Mouse (Mus musculus) G1E (cell line): ENCODE data around the gene Aloxe3.

Source experiments
- CTCF ChIP-seq: IDR thresholded peaks from 2 replicates; pipeline ENCODE4 v1.5.1; 2012; ENCODE audit warnings: low read depth, low read length, inconsistent platforms, mixed read lengths
- GATA1 ChIP-seq: IDR thresholded peaks from 2 replicates; pipeline ENCODE4 v1.6.1; 2012; ENCODE audit warnings: borderline replicate concordance, low read length, inconsistent platforms, mixed read lengths
- GATA2 ChIP-seq: IDR thresholded peaks from 2 replicates; pipeline ENCODE4 v1.6.1; 2012; ENCODE audit warnings: low read depth, low read length, inconsistent platforms, borderline replicate concordance
- POLR2AphosphoS5 ChIP-seq: IDR thresholded peaks from 2 replicates; pipeline ENCODE4 v1.6.1; 2012; ENCODE audit warnings: low read depth, low read length, inconsistent platforms; ENCODE audit not compliant: insufficient replicate concordance
- TAL1 ChIP-seq: conservative IDR thresholded peaks from 2 replicates; pipeline ENCODE4 v1.6.1; 2012; ENCODE audit warnings: low read depth, low read length, inconsistent platforms, mixed read lengths

DNA sequence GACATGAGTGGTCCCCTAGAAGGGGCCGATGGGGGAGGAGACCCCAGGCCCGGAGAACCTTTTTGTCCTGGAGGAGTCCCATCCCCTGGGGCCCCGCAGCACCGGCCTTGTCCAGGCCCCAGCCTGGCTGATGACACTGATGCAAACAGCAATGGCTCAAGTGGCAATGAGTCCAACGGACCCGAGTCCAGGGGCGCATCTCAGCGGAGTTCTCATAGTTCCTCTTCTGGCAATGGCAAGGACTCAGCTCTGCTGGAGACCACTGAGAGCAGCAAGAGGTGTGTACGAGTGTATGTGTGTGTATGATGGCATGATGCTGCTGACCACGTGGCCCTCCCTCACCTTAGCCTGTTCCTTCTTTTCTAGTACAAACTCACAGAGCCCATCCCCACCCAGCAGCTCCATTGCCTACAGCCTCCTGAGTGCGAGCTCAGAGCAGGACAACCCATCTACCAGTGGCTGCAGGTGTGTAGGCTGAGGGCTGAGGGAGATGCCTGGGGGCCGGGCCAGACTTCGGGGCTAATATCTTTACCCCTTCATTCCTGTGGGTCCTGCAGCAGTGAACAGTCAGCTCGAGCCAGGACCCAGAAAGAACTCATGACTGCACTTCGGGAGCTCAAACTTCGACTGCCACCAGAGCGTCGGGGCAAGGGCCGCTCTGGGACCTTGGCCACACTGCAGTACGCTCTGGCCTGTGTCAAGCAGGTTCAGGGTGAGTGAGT is 24.9 kb upstream of the Aloxe3 start:
- no peak for TF ChIP-seq GATA1
- TF ChIP-seq CTCF = no peak
- TF ChIP-seq TAL1 = no peak
- no peak for TF ChIP-seq POLR2AphosphoS5
- TF ChIP-seq GATA2 = no peak
